Mouse (Mus musculus): ENCODE measurements around the gene Abhd17a.

GRCm38 (mm10) chr10:80576351-80577194 lies 13.6 kb downstream of the Abhd17a start:
- TF ChIP-seq POLR2A (IDR thresholded peaks at IDR 0.05; ENCODE audit: insufficient read depth, low read depth, low read length) = no peak
- TF ChIP-seq CTCF (IDR thresholded peaks at IDR 0.05; ENCODE audit: insufficient read depth, low read depth, low read length) = no peak
